ENCODE assay signal across 10 mouse cellular contexts in the genomic region with DNA sequence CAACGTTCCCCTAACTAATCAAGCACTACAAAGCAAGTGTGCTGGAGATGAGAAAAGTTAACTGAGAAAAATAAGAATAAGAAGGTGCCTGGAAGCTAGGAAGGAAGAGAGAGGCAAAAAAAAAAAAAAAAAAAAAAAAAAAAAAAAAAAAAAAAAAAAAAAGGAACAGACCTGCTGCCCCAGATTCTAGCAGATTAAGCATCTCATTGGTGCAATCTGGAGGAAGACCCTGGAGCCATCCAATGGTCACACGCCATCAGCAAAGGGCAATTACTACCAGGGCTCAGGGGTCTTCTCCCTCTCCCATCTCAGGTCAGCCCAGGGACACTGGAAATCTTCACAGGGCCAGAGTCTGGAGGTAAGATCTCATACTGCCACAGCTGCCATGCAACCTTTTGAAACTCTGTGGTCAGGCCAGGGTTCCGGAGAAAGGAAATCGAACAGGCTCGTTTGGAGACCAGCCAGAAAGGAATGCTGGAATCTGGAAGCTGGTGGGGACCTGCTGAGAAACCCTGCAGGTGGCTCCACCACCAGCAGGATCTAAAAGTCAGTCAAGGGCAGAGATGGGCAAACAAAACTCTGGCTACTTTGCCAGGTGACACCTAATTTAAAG. TPM values are rescaled to one million over a fixed set of nuclear protein-coding genes. Genes with fewer than 3 reads are reported as not detected.
DNase-seq lines count a peak whose midpoint lies in the region; ATAC-seq and TF ChIP-seq lines count a peak whose summit lies in the region.
"Had no signal": no experiment of that assay in that cellular context is flagged by ENCODE, and none has a peak within 500 bp of the region (broad histone marks: within the 10 kb centered on the region; RNA-seq: fewer than 3 reads in every experiment).

No protein-coding gene starts in this region.

- H3K36me3 ChIP-seq in lung, postnatal 0 days (ENCODE audit: insufficient read depth, low read length), result no peaks in the 10 kb centered on the region
- H3K36me3 ChIP-seq in kidney, embryonic 14.5 days (ENCODE audit: control insufficient read depth, insufficient read depth, low read length), result no peaks in the 10 kb centered on the region
- H3K36me3 ChIP-seq in splenic B cell, adult 2 months (ENCODE audit: control insufficient read depth, insufficient read depth, low read length, poor library complexity, severe bottlenecking), result no peaks in the 10 kb centered on the region
- H3K36me3 ChIP-seq in midbrain, embryonic 13.5 days, result no peaks in the 10 kb centered on the region
- no peaks in the 10 kb centered on the region for H3K36me3 ChIP-seq in forebrain, embryonic 12.5 days (replicated peaks)

- peak overlapping the region; percentile 43 for H3K27ac ChIP-seq in lung, postnatal 0 days (ENCODE audit: low read length)
- H3K27ac ChIP-seq in brown adipose tissue, adult 24 weeks (replicated peaks; ENCODE audit: low read depth, low read length), result peak overlapping the region; percentile 86
- peak overlapping the region; percentile 34 for H3K27ac ChIP-seq in kidney, embryonic 14.5 days (ENCODE audit: low read depth, low read length)
- no peak overlapping the region for H3K27ac ChIP-seq in midbrain, embryonic 13.5 days
- H3K27ac ChIP-seq in forebrain, embryonic 12.5 days, result no peak overlapping the region

- H3K4me2 ChIP-seq in lung, postnatal 0 days (replicated peaks; ENCODE audit: low read depth, low read length), result no peak overlapping the region
- no peak overlapping the region for H3K4me2 ChIP-seq in kidney, embryonic 14.5 days (replicated peaks; ENCODE audit: low read depth, low read length)
- no peak overlapping the region for H3K4me2 ChIP-seq in midbrain, embryonic 13.5 days (replicated peaks)
- H3K4me2 ChIP-seq in forebrain, embryonic 12.5 days, result no peak overlapping the region

- no peak for ATAC-seq in lung, postnatal 0 days
- ATAC-seq in kidney, embryonic 14.5 days (ENCODE audit: low FRiP score, low TSS enrichment), result no peak
- no peak for ATAC-seq in midbrain, embryonic 13.5 days
- ATAC-seq in forebrain, embryonic 12.5 days (ENCODE audit: low FRiP score), result no peak
- ATAC-seq: activated CD4-positive, CD25-positive, alpha-beta regulatory T cell, adult 4 months; hindbrain, embryonic 16.5 days had no signal

- DNase-seq in lung, postnatal 0 days (ENCODE audit: low spot score), result peak; percentile 48
- DNase-seq in lung, postnatal 25 days (ENCODE audit: low spot score), result no peak
- peak; percentile 18 for DNase-seq in splenic B cell, adult 2 months (ENCODE audit: low read depth, low spot score)
- DNase-seq in spleen, postnatal 14 days (ENCODE audit: low spot score in 2 of 2), result no peak

- H3K4me1 ChIP-seq in lung, postnatal 0 days (ENCODE audit: insufficient read depth, low read depth, low read length), result peaks cover 46% of the 10 kb centered on the region
- peaks cover 63% of the 10 kb centered on the region for H3K4me1 ChIP-seq in brown adipose tissue, adult 24 weeks (ENCODE audit: control insufficient read depth, insufficient read depth, insufficient read length, low read length)
- H3K4me1 ChIP-seq in kidney, embryonic 14.5 days (ENCODE audit: control insufficient read depth, insufficient read depth, low read length), result peaks cover 68% of the 10 kb centered on the region
- peaks cover 24% of the 10 kb centered on the region for H3K4me1 ChIP-seq in midbrain, embryonic 13.5 days (replicated peaks)
- peaks cover 27% of the 10 kb centered on the region for H3K4me1 ChIP-seq in forebrain, embryonic 12.5 days

- H3K9me3 ChIP-seq in lung, postnatal 0 days (ENCODE audit: low read length), result no peaks in the 10 kb centered on the region
- no peaks in the 10 kb centered on the region for H3K9me3 ChIP-seq in kidney, embryonic 14.5 days (ENCODE audit: control insufficient read depth, low read length)
- no peaks in the 10 kb centered on the region for H3K9me3 ChIP-seq in midbrain, embryonic 13.5 days
- H3K9me3 ChIP-seq in forebrain, embryonic 12.5 days, result no peaks in the 10 kb centered on the region

- TF ChIP-seq EP300 in lung, postnatal 0 days (IDR thresholded peaks at IDR 0.05), result no peak

- H3K27me3 ChIP-seq in lung, postnatal 0 days (replicated peaks; ENCODE audit: insufficient read depth, low read length), result no peaks in the 10 kb centered on the region
- H3K27me3 ChIP-seq in kidney, embryonic 14.5 days (ENCODE audit: control insufficient read depth, insufficient read depth, low read length), result no peaks in the 10 kb centered on the region
- no peaks in the 10 kb centered on the region for H3K27me3 ChIP-seq in splenic B cell, adult 2 months (ENCODE audit: control insufficient read depth, insufficient read depth, low read length, poor library complexity, severe bottlenecking)
- 0 out of 2 replicates have a peak, but pooled peaks cover 2% of the 10 kb centered on the region for H3K27me3 ChIP-seq in midbrain, embryonic 13.5 days
- H3K27me3 ChIP-seq in forebrain, embryonic 12.5 days, result 0 out of 2 replicates have a peak, but pooled peaks cover 11% of the 10 kb centered on the region

- whole genome bisulfite sequencing in lung, postnatal 0 days, result 19% methylated on average over 5 of the region's 5 CpGs
- WGBS in kidney, embryonic 14.5 days, result 32% methylated on average over 5 of the region's 5 CpGs
- WGBS in midbrain, embryonic 13.5 days, result 52% methylated on average over 5 of the region's 5 CpGs
- WGBS in forebrain, embryonic 12.5 days, result 53% methylated on average over 5 of the region's 5 CpGs

- TF ChIP-seq CTCF in lung, postnatal 0 days (IDR thresholded peaks at IDR 0.05), result no peak

- no peak overlapping the region for H3K9ac ChIP-seq in lung, postnatal 0 days (replicated peaks; ENCODE audit: low read depth)
- H3K9ac ChIP-seq in kidney, embryonic 14.5 days (ENCODE audit: low read depth, low read length), result no peak overlapping the region
- no peak overlapping the region for H3K9ac ChIP-seq in midbrain, embryonic 13.5 days (replicated peaks)
- H3K9ac ChIP-seq in forebrain, embryonic 12.5 days, result no peak overlapping the region

- no peak overlapping the region for H3K4me3 ChIP-seq in lung, postnatal 0 days (ENCODE audit: low read depth, low read length)
- H3K4me3 ChIP-seq in brown adipose tissue, adult 24 weeks (ENCODE audit: insufficient read depth, low read depth, low read length), result no peak overlapping the region
- no peak overlapping the region for H3K4me3 ChIP-seq in kidney, embryonic 14.5 days (ENCODE audit: low read length)
- no peak overlapping the region for H3K4me3 ChIP-seq in midbrain, embryonic 13.5 days (replicated peaks)
- H3K4me3 ChIP-seq in forebrain, embryonic 12.5 days (replicated peaks), result no peak overlapping the region

RNA-seq across cellular contexts. Expression of a gene that starts 49.6 kb away (rescaled TPM):
- 22.9 and 26.4 TPM in 2 replicates for polyA plus RNA-seq in lung, postnatal 0 days (2015; fragmentation: Nextera tagmentation; extraction: Ambion mirVana)
- 17.3 and 25.1 TPM in 2 replicates for polyA plus RNA-seq in brown adipose tissue, adult 24 weeks (2012; ENCODE audit: insufficient read depth, insufficient read length, missing spikeins)
- 8.9 and 13.5 TPM in 2 replicates for polyA plus RNA-seq in kidney, embryonic 14.5 days (2014; fragmentation: Nextera tagmentation; extraction: Ambion mirVana)
- 3.7 and 4.6 TPM in 2 replicates for polyA plus RNA-seq in midbrain, embryonic 13.5 days (2015; fragmentation: Nextera tagmentation; extraction: Ambion mirVana)
- polyA plus RNA-seq in forebrain, embryonic 12.5 days (2016; fragmentation: Nextera tagmentation; extraction: Ambion mirVana), result 6.6 and 7.3 TPM in 2 replicates

Comparison
In these comparisons a context has a peak if more than half of its experiments do, and no peak if none do; other contexts are left out.
1. DNase-seq: peak in lung, postnatal 0 days (single experiment) and splenic B cell, adult 2 months (single experiment); none in lung, postnatal 25 days (single experiment) and spleen, postnatal 14 days (0 of 2).
2. H3K27ac ChIP-seq: peak in lung, postnatal 0 days (single experiment), brown adipose tissue, adult 24 weeks (single experiment) and kidney, embryonic 14.5 days (single experiment); none in midbrain, embryonic 13.5 days (single experiment) and forebrain, embryonic 12.5 days (single experiment).